Mouse (Mus musculus) bone marrow, adult 2 months (tissue): ENCODE measurements around the gene Bckdhb. TPM values are rescaled to one million over a fixed set of nuclear protein-coding genes. Genes with fewer than 3 reads are reported as not detected.

Source experiments
- H3K27ac ChIP-seq: fragments of 200-500 bp; 2 replicates; pipeline ENCODE4 v1.5.1; 2012; ENCODE audit warnings: low read depth, mild to moderate bottlenecking, control low read depth, inconsistent platforms, low read length; ENCODE audit not compliant: control insufficient read depth, poor library complexity, insufficient read depth
- H3K4me1 ChIP-seq: fragments of 200-500 bp; 2 replicates; pipeline ENCODE4 v1.6.1; 2011; ENCODE audit warnings: low read length; ENCODE audit not compliant: control insufficient read depth, insufficient read depth
- H3K4me3 ChIP-seq: fragments of 200-500 bp; replicated peaks from 2 replicates; pipeline ENCODE3; 2011; ENCODE audit warnings: mild to moderate bottlenecking, low read depth, low read length, control low read depth; ENCODE audit not compliant: control insufficient read depth
- CTCF ChIP-seq: fragments of 200-500 bp; IDR thresholded peaks from 2 replicates; pipeline ENCODE4 v1.5.1; 2011; ENCODE audit warnings: low read length, control low read depth; ENCODE audit not compliant: control insufficient read depth, insufficient read depth
- POLR2A ChIP-seq: fragments of 200-500 bp; IDR thresholded peaks from 2 replicates; pipeline ENCODE4 v1.6.1; 2011; ENCODE audit warnings: low read depth, mild to moderate bottlenecking, control low read depth, low read length, borderline replicate concordance; ENCODE audit not compliant: control insufficient read depth
- WGBS: fragments of 180-500 bp; shearing (Covaris S2); methylation state at CpG from one replicate; pipeline ENCODE4 v1.1.7; 2018; 5-methylcytosine and 5-hydroxymethylcytosine counted together
- polyA plus RNA-seq: library from polyadenylated mRNA; stranded (reverse); fragments of >200 nt; gene quantifications from 2 replicates; pipeline ENCODE4 v1.2.4, GENCODE M21; 2011; ENCODE audit warnings: low replicate concordance; ENCODE audit not compliant: missing spikeins, insufficient read depth, insufficient read length

Gene Bckdhb
- polyA plus RNA-seq, 1 experiment, result 47.4 TPM

DNA sequence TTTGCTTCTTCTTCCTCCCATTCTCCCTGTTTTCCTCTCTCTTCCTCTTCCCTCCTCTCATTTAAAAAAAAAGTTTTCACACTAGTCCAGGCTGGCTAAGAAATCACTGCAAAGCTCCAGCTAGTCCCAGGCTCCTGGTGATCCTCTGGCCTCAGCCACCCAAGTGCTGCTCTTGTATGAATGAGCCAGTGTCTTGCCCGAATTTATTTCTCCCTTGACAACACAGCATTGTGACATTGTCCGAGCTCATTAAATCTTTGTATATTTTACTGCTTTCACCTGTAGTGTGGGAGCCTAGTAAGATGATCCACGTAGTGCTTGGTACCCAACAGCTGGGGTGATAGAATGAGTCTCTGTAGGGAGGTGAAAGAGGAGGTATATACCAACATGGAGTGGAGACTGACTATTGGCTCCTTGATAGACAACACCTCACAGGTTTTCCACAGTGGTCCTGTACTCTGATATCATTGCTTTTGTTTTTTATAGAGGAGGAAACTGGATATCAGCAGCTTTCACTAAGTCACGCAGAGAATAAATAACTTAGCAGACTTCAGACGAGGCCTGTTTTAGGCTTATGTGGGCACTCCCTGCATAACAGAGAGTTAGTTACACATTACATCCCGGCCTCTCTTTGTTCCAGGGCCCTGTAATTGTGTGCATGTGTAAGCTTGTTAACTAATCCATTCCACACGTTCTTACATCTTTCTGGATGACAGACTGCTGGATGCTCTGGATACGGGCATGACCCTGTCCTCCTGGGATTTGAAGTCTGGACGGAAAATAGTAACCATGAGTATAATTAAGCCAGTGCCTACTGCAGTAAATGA, 15.8 kb downstream of the Bckdhb start:
- no peak for TF ChIP-seq CTCF
- TF ChIP-seq POLR2A, result no peak
- Histone ChIP-seq H3K4me3 (no peak overlapping the region), H3K27ac (no peak overlapping the region), H3K4me1 (no peaks in the 10 kb centered on the region)
- 83% methylated on average over 9 of the region's 9 CpGs for WGBS

DNA sequence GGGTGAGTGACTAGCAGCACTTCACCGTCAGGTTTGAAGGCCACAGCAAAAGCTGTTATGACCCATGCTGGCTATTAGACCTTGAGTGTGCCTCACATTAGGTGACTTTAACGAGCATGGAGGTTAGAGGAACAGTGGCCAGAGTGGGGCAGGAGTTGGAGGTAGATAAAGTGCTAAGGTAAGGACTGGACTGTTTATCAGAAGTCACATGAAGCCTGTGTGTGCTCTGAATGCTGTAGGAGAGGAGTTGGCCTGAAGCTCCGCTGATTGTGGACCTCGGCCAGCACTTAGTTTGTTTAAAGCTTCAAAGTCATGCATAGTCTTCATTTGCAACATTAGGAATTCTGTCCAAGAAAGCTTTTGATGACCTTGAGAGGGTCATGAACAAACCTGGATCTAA, 26.4 kb downstream of the Bckdhb start:
- H3K27ac ChIP-seq, result no peak overlapping the region
- 75% methylated on average over 4 of the region's 4 CpGs for WGBS

DNA sequence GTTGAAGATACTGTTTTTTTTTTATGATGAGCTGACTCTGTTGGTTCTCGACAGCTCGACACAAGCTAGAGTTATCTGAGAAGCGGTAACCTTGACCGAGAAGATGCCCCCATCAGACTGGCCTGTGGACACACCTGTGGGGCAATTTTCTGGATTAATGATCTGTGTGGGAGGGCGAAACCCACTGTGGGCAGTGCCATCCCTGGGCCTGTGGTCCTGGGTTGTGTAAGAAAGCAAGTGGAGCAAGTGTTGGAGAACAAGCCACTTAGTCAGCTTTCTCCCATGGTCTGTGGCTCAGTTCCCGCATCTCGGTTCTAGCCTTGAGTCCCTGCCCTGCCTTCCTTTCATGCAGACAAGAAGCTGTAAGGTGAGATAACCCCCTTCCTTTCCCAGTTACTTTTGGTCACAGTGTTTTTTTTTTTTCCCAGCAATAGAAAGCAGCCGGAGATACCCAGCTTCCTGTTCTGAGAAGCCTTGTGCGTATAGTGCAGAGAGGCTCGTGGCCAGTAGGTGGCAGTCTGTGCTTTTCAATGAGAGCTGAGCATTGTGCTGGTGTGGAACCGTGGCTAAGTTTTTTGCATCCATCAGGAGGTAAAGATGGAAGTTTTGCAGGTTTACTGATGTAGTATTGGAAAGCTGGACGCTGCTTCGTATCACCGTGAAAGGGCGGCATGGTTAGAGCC, 31.8 kb downstream of the Bckdhb start:
- H3K4me1 ChIP-seq, result no peaks in the 10 kb centered on the region
- TF ChIP-seq POLR2A (no peak), CTCF (peak; percentile 84)
- WGBS, result 49% methylated on average over 15 of the region's 15 CpGs
- H3K27ac ChIP-seq, result no peak overlapping the region
- no peak overlapping the region for H3K4me3 ChIP-seq

More for the DNA sequence above, 26.4 kb downstream of the Bckdhb start:
- TF ChIP-seq POLR2A (no peak), CTCF (no peak)
- Histone ChIP-seq H3K4me3 (no peak overlapping the region), H3K4me1 (no peaks in the 10 kb centered on the region)

DNA sequence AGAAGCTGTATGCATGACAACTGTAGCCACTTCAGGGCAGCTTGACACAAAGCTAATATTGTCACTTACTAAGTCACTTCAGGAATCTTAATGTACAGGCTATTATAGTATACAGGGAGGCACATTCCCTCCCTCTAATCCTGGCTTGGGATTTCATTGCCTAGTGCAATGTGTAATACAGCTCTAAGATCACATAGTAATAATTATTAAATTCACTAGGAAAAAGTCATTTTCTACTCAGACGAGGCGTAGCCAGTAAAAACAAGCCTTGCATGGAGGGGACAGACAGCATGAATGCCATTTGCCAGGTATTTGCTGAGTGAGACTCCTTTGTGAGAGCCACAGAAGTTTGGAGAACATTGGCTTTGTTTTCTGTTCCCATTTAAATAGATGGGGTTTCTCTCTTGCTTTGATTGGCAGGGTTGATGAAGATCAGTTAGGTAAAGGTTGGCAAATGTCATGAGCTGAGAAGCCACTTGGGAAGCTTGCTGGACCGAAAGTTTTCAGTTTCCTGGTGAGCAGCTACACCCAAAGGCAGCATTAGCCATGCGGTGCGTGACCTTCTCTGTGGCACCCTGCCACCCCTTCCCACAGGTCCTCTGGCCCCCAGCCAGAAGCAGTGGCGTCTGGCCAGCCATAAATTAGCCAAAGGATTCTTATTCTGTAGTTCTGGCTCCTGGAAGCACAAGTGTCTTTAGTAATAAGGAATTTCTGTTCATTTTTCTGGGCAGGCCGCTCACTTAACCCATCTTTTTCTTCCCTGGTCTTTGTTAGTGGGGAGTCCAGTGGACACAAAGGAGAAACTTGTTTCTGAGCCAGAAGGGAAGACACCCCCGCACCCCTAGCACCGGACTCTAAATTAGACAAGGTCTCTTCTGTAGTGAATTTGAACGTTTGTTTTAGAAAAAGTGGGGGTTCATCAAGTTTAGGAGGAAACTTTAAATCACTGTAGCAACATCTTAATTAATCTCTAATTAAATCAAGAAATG, 37.4 kb downstream of the Bckdhb start:
- TF ChIP-seq CTCF (no peak), POLR2A (no peak)
- H3K27ac ChIP-seq, result no peak overlapping the region
- WGBS, result 66% methylated on average over 10 of the region's 10 CpGs

DNA sequence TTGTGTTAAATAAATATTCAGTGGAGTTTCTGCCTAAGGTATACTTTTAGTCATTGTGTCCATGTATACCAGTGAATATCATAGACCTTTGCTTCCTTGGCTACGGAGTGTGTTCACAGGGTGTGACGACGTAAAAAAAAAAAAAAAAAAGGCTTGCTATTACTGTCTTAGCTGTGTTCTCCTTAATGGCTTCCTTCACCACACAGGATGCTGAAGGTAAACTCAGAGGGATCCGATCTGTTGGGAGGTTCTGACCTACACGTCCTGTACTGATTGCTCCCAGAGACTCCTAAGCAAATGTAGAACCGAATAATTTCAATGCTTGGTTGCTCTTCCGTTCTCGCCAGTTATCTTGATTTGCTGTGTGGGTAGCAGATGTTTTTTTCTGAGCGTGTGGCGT, 38.4 kb downstream of the Bckdhb start:
- WGBS, result 79% methylated on average over 10 of the region's 10 CpGs
- no peaks in the 10 kb centered on the region; the same call in 1 of the 2 replicates for H3K4me1 ChIP-seq
- no peak overlapping the region for H3K27ac ChIP-seq
- no peak for TF ChIP-seq POLR2A
- H3K4me3 ChIP-seq, result no peak overlapping the region

More for the DNA sequence above, 37.4 kb downstream of the Bckdhb start:
- Histone ChIP-seq H3K4me1 (no peaks in the 10 kb centered on the region; the same call in 1 of the 2 replicates), H3K4me3 (no peak overlapping the region)

DNA sequence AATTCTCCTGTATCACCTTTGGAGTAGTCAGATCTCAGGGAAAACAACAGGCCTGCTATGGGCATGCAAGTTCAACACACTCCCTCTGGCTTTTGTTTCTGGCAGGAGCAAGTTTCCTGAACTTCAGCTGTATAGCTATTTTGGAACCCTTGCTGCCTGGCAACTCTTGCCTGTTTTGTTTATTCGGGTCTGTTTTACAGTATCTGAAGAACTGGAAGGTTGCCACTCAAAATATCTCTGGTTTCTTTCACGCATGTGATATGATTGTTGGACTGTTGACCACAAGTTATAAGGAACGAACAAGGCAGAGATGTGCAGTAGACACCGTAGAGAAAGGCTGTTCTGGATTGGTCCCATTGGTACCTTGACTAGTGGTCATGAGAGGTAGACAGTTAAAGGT, 39.4 kb downstream of the Bckdhb start:
- TF ChIP-seq POLR2A (no peak), CTCF (no peak)
- H3K4me3 ChIP-seq, result no peak overlapping the region
- WGBS, result 80% methylated on average over 4 of the region's 4 CpGs
- H3K27ac ChIP-seq, result no peak overlapping the region
- H3K4me1 ChIP-seq, result no peaks in the 10 kb centered on the region; the same call in 1 of the 2 replicates

DNA sequence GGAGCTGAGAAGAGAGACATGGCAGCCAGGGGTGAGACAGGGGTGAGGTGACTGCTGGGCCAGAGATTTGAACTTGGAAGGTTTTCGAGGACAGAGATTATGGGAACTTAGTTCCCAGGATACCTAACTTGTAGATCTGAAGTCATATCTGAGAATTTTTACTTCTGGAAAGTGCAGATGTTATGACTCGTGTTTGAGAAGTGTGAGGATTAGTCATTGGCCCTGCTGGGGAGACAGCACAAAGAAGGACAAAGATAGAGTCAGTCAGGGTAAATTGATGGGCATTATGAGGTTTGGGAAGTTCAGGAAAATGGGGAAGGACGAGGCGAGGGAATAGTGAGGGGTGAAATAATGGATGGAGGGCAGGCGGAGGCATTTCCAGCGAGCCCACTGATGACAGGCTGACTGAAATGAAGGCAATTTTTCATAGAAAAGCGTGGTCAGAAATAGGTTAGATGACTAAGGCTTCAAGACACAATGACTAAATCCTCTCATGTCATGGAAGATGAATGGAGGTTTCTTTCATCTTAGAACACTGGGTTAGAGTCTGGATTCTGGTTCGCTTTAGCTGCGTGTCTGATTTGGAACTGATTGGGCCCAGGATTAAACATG, 42.6 kb downstream of the Bckdhb start:
- Histone ChIP-seq H3K27ac (no peak overlapping the region), H3K4me3 (no peak overlapping the region), H3K4me1 (no peaks in the 10 kb centered on the region; the same call in 1 of the 2 replicates)
- WGBS, result 80% methylated on average over 9 of the region's 9 CpGs
- TF ChIP-seq POLR2A (no peak), CTCF (no peak)

DNA sequence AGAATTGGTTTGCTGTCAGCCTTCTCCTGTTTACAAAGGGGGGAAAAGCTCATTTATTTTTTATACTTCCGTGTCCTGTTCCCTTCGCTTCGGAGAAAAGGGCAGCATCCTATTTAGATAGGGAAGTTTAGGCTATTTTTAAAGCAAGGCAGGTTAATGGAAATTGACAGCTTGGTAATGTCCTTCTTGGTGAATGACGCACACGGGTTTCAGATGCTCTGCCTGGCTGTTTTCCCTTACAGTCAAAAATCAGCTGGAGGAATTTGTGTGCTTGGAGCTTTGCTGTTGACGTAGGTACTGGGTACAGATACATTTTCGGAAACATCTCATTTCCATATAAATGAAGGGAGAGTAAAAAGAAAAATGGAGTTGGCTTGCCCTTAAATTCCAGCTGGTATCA, 44.4 kb downstream of the Bckdhb start:
- H3K4me1 ChIP-seq, result no peaks in the 10 kb centered on the region
- TF ChIP-seq POLR2A (no peak), CTCF (no peak)
- H3K27ac ChIP-seq, result no peak overlapping the region
- WGBS, result 83% methylated on average over 7 of the region's 7 CpGs
- no peak overlapping the region for H3K4me3 ChIP-seq
